Comparison of ENCODE assay signal across 11 mouse cellular contexts in the genomic region with DNA sequence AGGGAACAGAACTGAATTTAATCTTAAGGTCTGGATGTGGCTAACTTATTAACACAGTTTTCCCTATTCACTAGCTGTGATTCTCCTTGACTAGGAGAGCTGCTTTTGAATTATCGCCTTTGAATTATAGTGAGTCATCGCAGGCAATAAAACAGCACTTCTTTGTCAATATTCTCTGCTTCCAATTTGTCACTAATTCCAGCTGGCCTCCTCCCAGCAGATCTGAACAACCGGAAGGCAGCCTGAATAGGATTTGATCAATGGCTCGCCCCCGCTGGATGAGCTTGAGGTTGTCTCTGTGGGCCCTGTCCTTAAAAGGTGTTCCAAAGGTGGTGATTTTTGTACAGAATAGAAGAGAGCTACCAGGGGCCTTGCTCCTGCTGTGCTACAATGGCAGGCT. TPM values are rescaled to one million over a fixed set of nuclear protein-coding genes. Genes with fewer than 3 reads are reported as not detected.
DNase-seq lines count a peak whose midpoint lies in the region; ATAC-seq and TF ChIP-seq lines count a peak whose summit lies in the region.
"Had no signal": no experiment of that assay in that cellular context is flagged by ENCODE, and none has a peak within 500 bp of the region (broad histone marks: within the 10 kb centered on the region; RNA-seq: fewer than 3 reads in every experiment).

No protein-coding gene starts in this region.

- WGBS in heart, postnatal 0 days, result 65% methylated on average over 5 of the region's 5 CpGs
- 65% methylated on average over 5 of the region's 5 CpGs for WGBS in heart, embryonic 11.5 days (ENCODE audit: insufficient replicate concordance)
- WGBS in hindbrain, postnatal 0 days, result 46% methylated on average over 5 of the region's 5 CpGs
- WGBS in midbrain, embryonic 14.5 days, result 44% methylated on average over 5 of the region's 5 CpGs

- intact Hi-C loops in left cerebral cortex, postnatal 10 days (cut with DNase I), result no loop called here

- no peak for ATAC-seq in heart, postnatal 0 days (ENCODE audit: insufficient read depth, low read depth)
- ATAC-seq in heart, embryonic 11.5 days (replicated peaks; ENCODE audit: insufficient number of reproducible peaks, low FRiP score, low TSS enrichment), result no peak
- no peak for ATAC-seq in hindbrain, postnatal 0 days
- ATAC-seq in midbrain, embryonic 14.5 days (ENCODE audit: low FRiP score, low TSS enrichment), result no peak
- no peak for ATAC-seq in granulocyte monocyte progenitor cell, adult 5-6 weeks (replicated peaks; ENCODE audit: poor library complexity, severe bottlenecking)
- ATAC-seq in CD4-positive, CD25-positive, alpha-beta regulatory T cell, adult 4 months, result no peak

- no peak for TF ChIP-seq EP300 in heart, postnatal 0 days (IDR thresholded peaks at IDR 0.05; ENCODE audit: low read depth)

- H3K4me1 ChIP-seq in heart, postnatal 0 days (ENCODE audit: control insufficient read depth, insufficient read depth), result no peaks in the 10 kb centered on the region
- H3K4me1 ChIP-seq in heart, embryonic 11.5 days (ENCODE audit: control insufficient read depth, insufficient read depth, low read length), result no peaks in the 10 kb centered on the region
- H3K4me1 ChIP-seq in hindbrain, postnatal 0 days (ENCODE audit: insufficient read depth, low read length), result no peaks in the 10 kb centered on the region
- H3K4me1 ChIP-seq in midbrain, embryonic 14.5 days (ENCODE audit: control insufficient read depth, insufficient read depth, low read length), result no peaks in the 10 kb centered on the region
- H3K4me1 ChIP-seq: limb, embryonic 15.5 days had no signal

- no peak for DNase-seq in heart, postnatal 0 days (ENCODE audit: low spot score)
- DNase-seq in brain, adult 2 months (ENCODE audit: low read depth, low spot score), result peak; percentile 43
- DNase-seq in hindbrain, postnatal 0 days (ENCODE audit: low spot score), result no peak
- no peak for DNase-seq in midbrain, embryonic 14.5 days
- no peak for DNase-seq in left cerebral cortex, postnatal 10 days (ENCODE audit: extremely low spot score in 1 of 2, low spot score in 2 of 2)

- no peak overlapping the region for H3K4me3 ChIP-seq in heart, postnatal 0 days (ENCODE audit: low read depth, low read length)
- no peak overlapping the region for H3K4me3 ChIP-seq in heart, embryonic 11.5 days (ENCODE audit: low read depth, low read length)
- no peak overlapping the region for H3K4me3 ChIP-seq in hindbrain, postnatal 0 days (ENCODE audit: low read length)
- no peak overlapping the region for H3K4me3 ChIP-seq in midbrain, embryonic 14.5 days (replicated peaks; ENCODE audit: low read depth, low read length)
- H3K4me3 ChIP-seq: limb, embryonic 15.5 days; megakaryocyte, embryonic 14.5 days had no signal

- no peaks in the 10 kb centered on the region for H3K9me3 ChIP-seq in heart, postnatal 0 days (replicated peaks; ENCODE audit: control insufficient read depth, low read length)
- H3K9me3 ChIP-seq in heart, embryonic 11.5 days (replicated peaks; ENCODE audit: control insufficient read depth, low read length), result no peaks in the 10 kb centered on the region
- no peaks in the 10 kb centered on the region for H3K9me3 ChIP-seq in hindbrain, postnatal 0 days (ENCODE audit: low read length)
- H3K9me3 ChIP-seq in midbrain, embryonic 14.5 days (ENCODE audit: control insufficient read depth, low read length), result no peaks in the 10 kb centered on the region
- H3K9me3 ChIP-seq: limb, embryonic 15.5 days; megakaryocyte, embryonic 14.5 days had no signal

- no peak overlapping the region for H3K9ac ChIP-seq in heart, postnatal 0 days (replicated peaks; ENCODE audit: low read depth, low read length)
- no peak overlapping the region for H3K9ac ChIP-seq in heart, embryonic 11.5 days (ENCODE audit: low read depth, low read length)
- no peak overlapping the region for H3K9ac ChIP-seq in hindbrain, postnatal 0 days (replicated peaks; ENCODE audit: low read length)
- no peak overlapping the region for H3K9ac ChIP-seq in midbrain, embryonic 14.5 days (replicated peaks; ENCODE audit: low read length)
- H3K9ac ChIP-seq: limb, embryonic 15.5 days had no signal

- H3K27me3 ChIP-seq in heart, postnatal 0 days (ENCODE audit: control insufficient read depth, insufficient read depth, low read length), result no peaks in the 10 kb centered on the region
- H3K27me3 ChIP-seq in heart, embryonic 11.5 days (ENCODE audit: control insufficient read depth, insufficient read depth, low read length), result no peaks in the 10 kb centered on the region; the same call in 1 of the 2 replicates
- no peaks in the 10 kb centered on the region for H3K27me3 ChIP-seq in hindbrain, postnatal 0 days (ENCODE audit: insufficient read depth, low read length)
- H3K27me3 ChIP-seq in midbrain, embryonic 14.5 days (ENCODE audit: control insufficient read depth, insufficient read depth, low read length), result no peaks in the 10 kb centered on the region

- peak overlapping the region; percentile 26; the same call in 1 of the 2 replicates for H3K27ac ChIP-seq in heart, postnatal 0 days (ENCODE audit: low read depth)
- H3K27ac ChIP-seq in heart, embryonic 11.5 days (ENCODE audit: low read depth, low read length), result no peak overlapping the region
- 0 out of 2 replicates have a peak overlapping the region, but pooled peaks have one; percentile 26 for H3K27ac ChIP-seq in hindbrain, postnatal 0 days
- H3K27ac ChIP-seq in midbrain, embryonic 14.5 days (replicated peaks; ENCODE audit: low read depth, low read length), result peak overlapping the region; percentile 68
- H3K27ac ChIP-seq: kidney, postnatal 0 days; limb, embryonic 15.5 days had no signal

- no peak for TF ChIP-seq CTCF in heart, postnatal 0 days (IDR thresholded peaks at IDR 0.05; ENCODE audit: low read depth)
- TF ChIP-seq CTCF in hindbrain, postnatal 0 days (IDR thresholded peaks at IDR 0.05; ENCODE audit: low read depth), result no peak

- no peaks in the 10 kb centered on the region for H3K36me3 ChIP-seq in heart, postnatal 0 days (replicated peaks; ENCODE audit: control insufficient read depth, insufficient read depth, low read length)
- H3K36me3 ChIP-seq in heart, embryonic 11.5 days (ENCODE audit: control insufficient read depth, insufficient read depth, low read length), result no peaks in the 10 kb centered on the region
- no peaks in the 10 kb centered on the region for H3K36me3 ChIP-seq in hindbrain, postnatal 0 days (ENCODE audit: insufficient read depth, low read length)
- no peaks in the 10 kb centered on the region for H3K36me3 ChIP-seq in midbrain, embryonic 14.5 days (ENCODE audit: control insufficient read depth, insufficient read depth, low read length)
- H3K36me3 ChIP-seq: limb, embryonic 15.5 days had no signal

- no peak overlapping the region for H3K4me2 ChIP-seq in heart, postnatal 0 days (ENCODE audit: low read depth, low read length)
- no peak overlapping the region for H3K4me2 ChIP-seq in heart, embryonic 11.5 days
- no peak overlapping the region for H3K4me2 ChIP-seq in hindbrain, postnatal 0 days (ENCODE audit: low read depth, low read length)
- H3K4me2 ChIP-seq in midbrain, embryonic 14.5 days (ENCODE audit: low read length), result no peak overlapping the region
- H3K4me2 ChIP-seq: limb, embryonic 15.5 days had no signal

RNA-seq across cellular contexts. Expression of gene Ercc6l, which starts 9.6 kb away (rescaled TPM):
- 3.7 and 4.9 TPM in 2 replicates for total RNA-seq in heart, postnatal 0 days (2014; rRNA removed; ENCODE audit: low replicate concordance)
- 1.3 and 1.8 TPM in 2 replicates for polyA plus RNA-seq in heart, postnatal 0 days (2015; fragmentation: Nextera tagmentation; extraction: Ambion mirVana)
- 9.8 and 13.3 TPM in 2 replicates for polyA plus RNA-seq in heart, embryonic 11.5 days (2014; fragmentation: Nextera tagmentation; extraction: Ambion mirVana)
- total RNA-seq in hindbrain, postnatal 0 days (2014; rRNA removed), result 1.8 and 2.1 TPM in 2 replicates
- 0.90 and 1.3 TPM in 2 replicates for polyA plus RNA-seq in hindbrain, postnatal 0 days (2015; fragmentation: Nextera tagmentation; extraction: Ambion mirVana)
- 1.3 and 3.4 TPM in 2 replicates for polyA plus RNA-seq in midbrain, embryonic 14.5 days (2014; fragmentation: Nextera tagmentation; extraction: Ambion mirVana)
- 22.2 and 22.5 TPM in 2 replicates for total RNA-seq in granulocyte monocyte progenitor cell, adult 5-6 weeks (2014; fragmentation: Nextera tagmentation)
- total RNA-seq in granulocyte monocyte progenitor cell, adult 5-6 weeks (2017), result 26.6 and 31.8 TPM in 2 replicates
- under 1 TPM; 0.51 to 0.60 TPM for total RNA-seq in left cerebral cortex, postnatal 10 days (2021)
- 1 to 10 TPM; 1.4 to 3.7 TPM for polyA plus RNA-seq in CD4-positive, CD25-positive, alpha-beta regulatory T cell, adult 4 months (2017; shearing (Covaris generic))

RNA-seq across cellular contexts. Expression of gene Rps4x, which starts 22.7 kb away (rescaled TPM):
- 985 and 1,055 TPM in 2 replicates for total RNA-seq in heart, postnatal 0 days (2014; rRNA removed; ENCODE audit: low replicate concordance)
- 388 and 415 TPM in 2 replicates for polyA plus RNA-seq in heart, postnatal 0 days (2015; fragmentation: Nextera tagmentation; extraction: Ambion mirVana)
- 515 and 606 TPM in 2 replicates for polyA plus RNA-seq in heart, embryonic 11.5 days (2014; fragmentation: Nextera tagmentation; extraction: Ambion mirVana)
- 649 and 725 TPM in 2 replicates for total RNA-seq in hindbrain, postnatal 0 days (2014; rRNA removed)
- 376 and 394 TPM in 2 replicates for polyA plus RNA-seq in hindbrain, postnatal 0 days (2015; fragmentation: Nextera tagmentation; extraction: Ambion mirVana)
- 488 and 497 TPM in 2 replicates for polyA plus RNA-seq in midbrain, embryonic 14.5 days (2014; fragmentation: Nextera tagmentation; extraction: Ambion mirVana)
- total RNA-seq in granulocyte monocyte progenitor cell, adult 5-6 weeks (2014; fragmentation: Nextera tagmentation), result 4,285 and 4,418 TPM in 2 replicates
- total RNA-seq in granulocyte monocyte progenitor cell, adult 5-6 weeks (2017), result 2,798 and 2,878 TPM in 2 replicates
- total RNA-seq in left cerebral cortex, postnatal 10 days (2021), result 100 to 1,000 TPM; 559 to 636 TPM
- 1,000 to 10,000 TPM; 1,685 to 1,975 TPM for polyA plus RNA-seq in CD4-positive, CD25-positive, alpha-beta regulatory T cell, adult 4 months (2017; shearing (Covaris generic))

RNA-seq across cellular contexts. Expression of gene Pin4, which starts 47.3 kb away (rescaled TPM):
- total RNA-seq in heart, postnatal 0 days (2014; rRNA removed; ENCODE audit: low replicate concordance), result not detected in 2 replicates
- 52.9 and 69.3 TPM in 2 replicates for polyA plus RNA-seq in heart, postnatal 0 days (2015; fragmentation: Nextera tagmentation; extraction: Ambion mirVana)
- polyA plus RNA-seq in heart, embryonic 11.5 days (2014; fragmentation: Nextera tagmentation; extraction: Ambion mirVana), result 50.9 and 54.2 TPM in 2 replicates
- 2.2 and 5.3 TPM in 2 replicates for total RNA-seq in hindbrain, postnatal 0 days (2014; rRNA removed)
- polyA plus RNA-seq in hindbrain, postnatal 0 days (2015; fragmentation: Nextera tagmentation; extraction: Ambion mirVana), result 50.1 and 57.6 TPM in 2 replicates
- 60.6 and 76.6 TPM in 2 replicates for polyA plus RNA-seq in midbrain, embryonic 14.5 days (2014; fragmentation: Nextera tagmentation; extraction: Ambion mirVana)
- total RNA-seq in granulocyte monocyte progenitor cell, adult 5-6 weeks (2014; fragmentation: Nextera tagmentation), result 65.5 and 77.0 TPM in 2 replicates
- total RNA-seq in granulocyte monocyte progenitor cell, adult 5-6 weeks (2017), result 83.2 and 99.1 TPM in 2 replicates
- total RNA-seq in left cerebral cortex, postnatal 10 days (2021), result 10 to 100 TPM; 18.4 to 33.5 TPM
- 10 to 100 TPM; 17.9 to 60.8 TPM for polyA plus RNA-seq in CD4-positive, CD25-positive, alpha-beta regulatory T cell, adult 4 months (2017; shearing (Covaris generic))
